Mouse (Mus musculus) embryonic facial prominence, embryonic 11.5 days (tissue): Measurements from ENCODE around the gene Wnk2. TPM values are rescaled to one million over a fixed set of nuclear protein-coding genes. Genes with fewer than 3 reads are reported as not detected.

Source experiments
- ATAC-seq: fragments of 200-750 bp; cut with Nextera tagmentation; replicated peaks from 2 replicates; pipeline ENCODE4 v1.8.0; 2017; ENCODE audit warnings: low read depth; ENCODE audit not compliant: insufficient number of reproducible peaks, low FRiP score, low TSS enrichment
- DNase-seq: peaks from one replicate; pipeline ENCODE4 v3.0.0-alpha.2; 2015; ENCODE audit warnings: low spot score
- H3K27ac ChIP-seq: fragments of 300-500 bp; sonication (generic); replicated peaks from 2 replicates; pipeline ENCODE4 v1.5.1; 2014; ENCODE audit warnings: mild to moderate bottlenecking, low read depth, low read length, control low read depth
- H3K27me3 ChIP-seq: fragments of 300-500 bp; sonication (generic); 2 replicates; pipeline ENCODE4 v1.6.1; 2014; ENCODE audit warnings: mild to moderate bottlenecking, low read length, moderate library complexity, mixed read lengths; ENCODE audit not compliant: control insufficient read depth, insufficient read depth
- H3K36me3 ChIP-seq: fragments of 300-500 bp; sonication (generic); replicated peaks from 2 replicates; pipeline ENCODE4 v1.6.1; 2014; ENCODE audit warnings: low read depth, mild to moderate bottlenecking, low read length, moderate library complexity, mixed read lengths; ENCODE audit not compliant: control insufficient read depth, insufficient read depth
- H3K4me1 ChIP-seq: fragments of 300-500 bp; sonication (generic); 2 replicates; pipeline ENCODE4 v1.6.1; 2014; ENCODE audit warnings: low read length, mixed read lengths; ENCODE audit not compliant: control insufficient read depth, insufficient read depth
- H3K4me2 ChIP-seq: fragments of 300-500 bp; sonication (generic); 2 replicates; pipeline ENCODE4 v1.6.1; 2014; ENCODE audit warnings: low read depth, mild to moderate bottlenecking, control low read depth, low read length, moderate library complexity
- H3K4me3 ChIP-seq: fragments of 300-500 bp; sonication (generic); 2 replicates; pipeline ENCODE4 v1.5.1; 2014; ENCODE audit warnings: low read depth, low read length, control low read depth
- H3K9ac ChIP-seq: fragments of 300-500 bp; sonication (generic); replicated peaks from 2 replicates; pipeline ENCODE4 v1.6.1; 2014; ENCODE audit warnings: mild to moderate bottlenecking, control low read depth, low read length
- H3K9me3 ChIP-seq: fragments of 300-500 bp; sonication (generic); replicated peaks from 2 replicates; pipeline ENCODE4 v1.6.1; 2016; ENCODE audit warnings: mild to moderate bottlenecking, low read length, inconsistent platforms, mixed read lengths; ENCODE audit not compliant: control insufficient read depth
- WGBS: fragments of 180-500 bp; shearing (Covaris S2); extraction: QIAGEN DNeasy Blood & Tissue Kit; methylation state at CpG from one replicate; pipeline ENCODE4 v1.1.7; 2014; 5-methylcytosine and 5-hydroxymethylcytosine counted together
- polyA plus RNA-seq: library from polyadenylated mRNA; unstranded; fragments of >200 nt; fragmentation: Nextera tagmentation; extraction: Ambion mirVana; gene quantifications from 2 replicates; pipeline ENCODE4 v1.2.1, GENCODE M21; 2014

Wnk2 gene
- polyA plus RNA-seq, 1 experiment from 2014 or later = 2.5 TPM

GRCm38 (mm10) chr13:49085211-49085610, 62.6 kb downstream of the Wnk2 start:
- H3K36me3 ChIP-seq = no peaks in the 10 kb centered on the region; the same call in 1 of the 2 replicates
- no peak overlapping the region for H3K27ac ChIP-seq
- H3K4me2 ChIP-seq = no peak overlapping the region
- H3K9me3 ChIP-seq = no peaks in the 10 kb centered on the region
- ATAC-seq (no peak), DNase-seq (no peak)
- WGBS = 91% methylated on average over 9 of the region's 9 CpGs
- no peaks in the 10 kb centered on the region for H3K4me1 ChIP-seq
- no peak overlapping the region for H3K4me3 ChIP-seq
- no peaks in the 10 kb centered on the region for H3K27me3 ChIP-seq
- no peak overlapping the region for H3K9ac ChIP-seq

DNA sequence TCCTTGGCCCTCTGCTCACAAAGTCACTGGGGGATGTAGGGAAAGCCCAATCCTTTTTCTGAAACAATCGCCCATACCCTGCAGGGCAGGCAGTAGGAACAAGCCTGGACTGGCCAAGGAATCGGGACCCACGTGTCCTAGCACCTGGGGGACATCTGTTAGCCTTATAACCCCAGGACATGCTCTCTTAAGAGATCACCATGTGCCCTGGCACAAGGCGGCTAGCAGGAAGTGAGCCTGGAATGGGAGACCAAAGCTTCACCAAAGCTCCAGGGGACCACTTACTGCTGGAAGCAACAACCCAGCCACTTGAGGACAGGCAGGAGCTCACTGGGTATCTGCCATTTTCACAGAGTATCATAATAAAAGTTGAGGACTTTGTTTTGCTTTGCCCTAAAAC, 63.0 kb downstream of the Wnk2 start:
- 79% methylated on average over 4 of the region's 4 CpGs for WGBS
- Histone ChIP-seq H3K27me3 (no peaks in the 10 kb centered on the region), H3K4me3 (no peak overlapping the region), H3K9ac (no peak overlapping the region), H3K36me3 (no peaks in the 10 kb centered on the region; the same call in 1 of the 2 replicates), H3K27ac (no peak overlapping the region), H3K4me2 (no peak overlapping the region), H3K9me3 (no peaks in the 10 kb centered on the region), H3K4me1 (no peaks in the 10 kb centered on the region)
- DNase-seq (no peak), ATAC-seq (no peak)

DNA sequence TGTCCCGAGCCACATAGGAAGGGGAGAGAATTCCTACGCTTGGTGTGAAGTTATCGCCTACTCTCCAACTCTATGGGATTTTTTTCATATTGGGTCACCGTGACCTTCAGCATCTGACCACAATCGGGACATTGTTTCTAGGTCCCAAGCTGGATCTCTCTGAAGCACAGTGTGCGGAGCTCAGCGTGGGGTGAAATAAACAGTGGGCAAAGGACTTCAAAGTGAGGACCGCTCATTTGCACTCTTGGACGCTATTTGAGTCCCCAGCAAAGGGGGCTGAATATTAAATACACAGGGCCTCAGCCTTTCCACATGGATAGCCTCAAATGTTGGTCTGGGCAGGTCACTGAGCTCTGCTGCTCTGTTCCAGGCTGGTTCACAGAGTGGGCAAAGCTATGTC, 63.9 kb downstream of the Wnk2 start:
- H3K36me3 ChIP-seq = no peaks in the 10 kb centered on the region; the same call in 1 of the 2 replicates
- H3K4me1 ChIP-seq = no peaks in the 10 kb centered on the region
- no peak overlapping the region for H3K27ac ChIP-seq
- no peak overlapping the region for H3K9ac ChIP-seq
- no peaks in the 10 kb centered on the region for H3K9me3 ChIP-seq
- 74% methylated on average over 9 of the region's 9 CpGs for WGBS
- H3K27me3 ChIP-seq = no peaks in the 10 kb centered on the region
- H3K4me3 ChIP-seq = no peak overlapping the region
- no peak overlapping the region for H3K4me2 ChIP-seq
- DNase-seq (no peak), ATAC-seq (no peak)

DNA sequence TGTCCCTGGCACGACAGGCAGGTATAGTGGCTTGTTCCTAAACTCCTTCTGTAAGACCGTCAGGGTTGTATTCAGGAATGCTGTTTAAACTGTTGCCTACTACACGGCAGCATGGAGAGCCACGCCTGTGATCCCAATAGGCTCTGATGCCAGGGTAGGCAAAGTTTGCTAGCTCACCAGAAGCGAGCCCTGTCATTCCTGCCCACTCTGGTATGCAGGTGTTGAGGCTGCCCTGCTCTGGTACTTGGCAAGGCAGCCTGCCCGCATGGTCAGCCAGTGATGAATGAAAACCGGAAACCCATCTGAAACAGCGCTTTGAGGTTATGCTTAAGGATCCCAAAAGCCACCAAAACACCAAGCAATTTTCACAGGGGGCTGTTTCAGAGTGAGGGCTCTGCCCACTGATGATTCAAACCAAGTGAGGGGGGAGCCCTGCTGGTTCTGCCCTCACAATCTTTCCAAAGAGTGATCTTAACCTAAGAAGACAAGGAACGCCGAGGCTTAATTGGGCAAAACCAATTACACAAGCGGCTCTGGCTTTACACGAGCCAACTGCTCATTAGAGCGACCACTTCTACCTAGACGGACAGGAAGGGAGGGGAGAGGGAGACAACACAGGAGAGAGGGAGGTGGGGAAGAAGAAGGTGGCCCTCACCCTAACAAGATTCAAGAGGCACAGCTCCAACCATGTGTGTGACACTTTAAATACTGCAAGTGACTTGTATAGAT, 65.5 kb downstream of the Wnk2 start:
- no peak overlapping the region for H3K27ac ChIP-seq
- no peaks in the 10 kb centered on the region; the same call in 1 of the 2 replicates for H3K36me3 ChIP-seq
- ATAC-seq (no peak), DNase-seq (no peak)
- no peaks in the 10 kb centered on the region for H3K27me3 ChIP-seq
- H3K4me1 ChIP-seq = no peaks in the 10 kb centered on the region
- H3K9me3 ChIP-seq = no peaks in the 10 kb centered on the region
- no peak overlapping the region for H3K4me2 ChIP-seq
- whole genome bisulfite sequencing = 72% methylated on average over 14 of the region's 14 CpGs
- H3K9ac ChIP-seq = no peak overlapping the region
- no peak overlapping the region for H3K4me3 ChIP-seq

GRCm38 (mm10) chr13:49076196-49076595, 71.6 kb downstream of the Wnk2 start:
- Histone ChIP-seq H3K4me2 (no peak overlapping the region), H3K4me3 (no peak overlapping the region), H3K9ac (no peak overlapping the region), H3K36me3 (no peaks in the 10 kb centered on the region; the same call in 1 of the 2 replicates), H3K9me3 (no peaks in the 10 kb centered on the region), H3K27me3 (no peaks in the 10 kb centered on the region), H3K27ac (no peak overlapping the region), H3K4me1 (no peaks in the 10 kb centered on the region)
- DNase-seq (no peak), ATAC-seq (no peak)
- WGBS = 92% methylated on average over 11 of the region's 11 CpGs

GRCm38 (mm10) chr13:49075377-49075776, 72.4 kb downstream of the Wnk2 start:
- DNase-seq (no peak), ATAC-seq (no peak)
- WGBS = 79% methylated on average over 3 of the region's 3 CpGs
- no peaks in the 10 kb centered on the region for H3K9me3 ChIP-seq
- H3K27ac ChIP-seq = no peak overlapping the region
- no peak overlapping the region for H3K4me2 ChIP-seq
- no peak overlapping the region for H3K4me3 ChIP-seq
- H3K27me3 ChIP-seq = no peaks in the 10 kb centered on the region
- no peaks in the 10 kb centered on the region for H3K4me1 ChIP-seq
- H3K36me3 ChIP-seq = no peaks in the 10 kb centered on the region; the same call in 1 of the 2 replicates
- no peak overlapping the region for H3K9ac ChIP-seq

- no peak for ATAC-seq
- H3K4me1 ChIP-seq = no peaks in the 10 kb centered on the region
- H3K27ac ChIP-seq = no peak overlapping the region
- H3K9ac ChIP-seq = no peak overlapping the region
- H3K27me3 ChIP-seq = no peaks in the 10 kb centered on the region
- DNase-seq = no peak
- H3K4me2 ChIP-seq = no peak overlapping the region
- H3K36me3 ChIP-seq = no peaks in the 10 kb centered on the region
- no peaks in the 10 kb centered on the region for H3K9me3 ChIP-seq
- H3K4me3 ChIP-seq = no peak overlapping the region
- 78% methylated on average over 6 of the region's 6 CpGs for WGBS
Observed at GRCm38 (mm10) chr13:49073295-49073694, 74.5 kb downstream of the Wnk2 start.

GRCm38 (mm10) chr13:49071861-49072260, 76.0 kb downstream of the Wnk2 start:
- WGBS = 75% methylated on average over 5 of the region's 5 CpGs
- DNase-seq (no peak), ATAC-seq (no peak)
- Histone ChIP-seq H3K4me1 (no peaks in the 10 kb centered on the region), H3K9me3 (no peaks in the 10 kb centered on the region), H3K27ac (no peak overlapping the region), H3K9ac (no peak overlapping the region), H3K36me3 (no peaks in the 10 kb centered on the region), H3K4me2 (no peak overlapping the region), H3K27me3 (no peaks in the 10 kb centered on the region), H3K4me3 (no peak overlapping the region)
